Mouse (Mus musculus) ZHBTc4 (cell line): ENCODE data around the gene Sntg2.

Source experiments
- DNase-seq: peaks from one replicate; pipeline ENCODE4 v3.0.0-alpha.2; 2011; ENCODE audit warnings: low read depth, low spot score

Sntg2 gene

GRCm38 (mm10) chr12:30204457-30204856, 168.7 kb downstream of the Sntg2 start:
- DNase-seq: no peak

- no peak for DNase-seq
Measured at GRCm38 (mm10) chr12:30202763-30203162, 170.4 kb downstream of the Sntg2 start.

GRCm38 (mm10) chr12:30201031-30201430, 172.1 kb downstream of the Sntg2 start:
- no peak for DNase-seq

GRCm38 (mm10) chr12:30200621-30201020, 172.6 kb downstream of the Sntg2 start:
- DNase-seq: no peak

GRCm38 (mm10) chr12:30199735-30200134, 173.4 kb downstream of the Sntg2 start:
- DNase-seq: peak; percentile 39

GRCm38 (mm10) chr12:30198250-30198649, 174.9 kb downstream of the Sntg2 start:
- no peak for DNase-seq

- no peak for DNase-seq
Measured at GRCm38 (mm10) chr12:30181721-30182120, 191.5 kb downstream of the Sntg2 start.

GRCm38 (mm10) chr12:30179623-30180022, 193.6 kb downstream of the Sntg2 start:
- no peak for DNase-seq

- DNase-seq: no peak
Measured at GRCm38 (mm10) chr12:30177966-30178365, 195.2 kb downstream of the Sntg2 start.

- no peak for DNase-seq
Measured at GRCm38 (mm10) chr12:30177529-30177928, 195.6 kb downstream of the Sntg2 start.

GRCm38 (mm10) chr12:30168491-30168890, 204.7 kb downstream of the Sntg2 start:
- DNase-seq: no peak

- no peak for DNase-seq
Measured at GRCm38 (mm10) chr12:30164538-30164937, 208.6 kb downstream of the Sntg2 start.

- no peak for DNase-seq
Measured at GRCm38 (mm10) chr12:30164005-30164404, 209.2 kb downstream of the Sntg2 start.

GRCm38 (mm10) chr12:30161731-30162406, 211.3 kb downstream of the Sntg2 start:
- DNase-seq: no peak

- DNase-seq: no peak
Measured at GRCm38 (mm10) chr12:30160475-30160874, 212.7 kb downstream of the Sntg2 start.

GRCm38 (mm10) chr12:30159788-30160187, 213.4 kb downstream of the Sntg2 start:
- no peak for DNase-seq

- DNase-seq: no peak
Measured at GRCm38 (mm10) chr12:30154079-30154673, 219.0 kb downstream of the Sntg2 start.

- DNase-seq: peak; percentile 47
Measured at GRCm38 (mm10) chr12:30142085-30142484, 231.1 kb downstream of the Sntg2 start.

- DNase-seq: no peak
Measured at GRCm38 (mm10) chr12:30132524-30132923, 240.7 kb downstream of the Sntg2 start, which contains the start of gene Tpo. Tpo (minus strand) TSS chr12:30132624.

GRCm38 (mm10) chr12:30129411-30129716, 243.8 kb downstream of the Sntg2 start:
- no peak for DNase-seq

GRCm38 (mm10) chr12:30128561-30129410, 244.4 kb downstream of the Sntg2 start:
- peak; percentile 79 for DNase-seq
